Mouse (Mus musculus): ENCODE results near the gene Ptprd. TPM values are rescaled to one million over a fixed set of nuclear protein-coding genes. Genes with fewer than 3 reads are reported as not detected.

Gene Ptprd
- polyA plus RNA-seq, 1 experiment: 0.15 TPM

DNA sequence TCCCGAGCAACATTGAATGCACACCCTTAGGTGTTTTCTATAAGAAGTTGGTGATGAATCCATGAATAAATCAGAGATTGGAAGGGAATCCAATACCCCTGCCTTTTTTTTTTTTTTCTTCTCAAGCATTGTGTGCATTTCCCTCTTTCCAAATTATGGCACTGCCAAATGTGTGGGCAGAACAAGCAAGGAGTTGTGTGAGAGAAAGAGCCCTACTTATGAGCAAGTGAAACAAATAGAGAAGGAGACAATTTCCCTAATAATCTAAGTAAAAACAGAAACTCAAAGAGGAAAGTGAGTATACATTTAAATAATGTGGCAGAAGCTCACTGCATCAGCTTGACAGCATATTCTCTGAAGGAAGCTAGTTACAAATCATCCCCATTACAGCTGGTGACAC lies 536.0 kb downstream of the Ptprd start:
- WGBS: 68% methylated on average over 1 of the region's 1 CpGs
- H3K4me3 ChIP-seq (ENCODE audit: extremely low read depth, insufficient read depth, insufficient read length): no peak overlapping the region
- H3K27me3 ChIP-seq (ENCODE audit: control insufficient read depth, insufficient read depth, low read length): no peaks in the 10 kb centered on the region
- no peak for DNase-seq (ENCODE audit: low read depth in 1 of 2, low spot score in 2 of 2)
- H3K36me3 ChIP-seq (ENCODE audit: control insufficient read depth, insufficient read depth, low read length): no peaks in the 10 kb centered on the region
- TF ChIP-seq CTCF (IDR thresholded peaks at IDR 0.05; ENCODE audit: extremely low read depth, insufficient read depth, insufficient read length, insufficient replicate concordance): no peak
- no peaks in the 10 kb centered on the region for H3K4me1 ChIP-seq (ENCODE audit: control insufficient read depth, insufficient read depth, insufficient read length)
- H3K27ac ChIP-seq (ENCODE audit: insufficient read depth, low read length): no peak overlapping the region

DNA sequence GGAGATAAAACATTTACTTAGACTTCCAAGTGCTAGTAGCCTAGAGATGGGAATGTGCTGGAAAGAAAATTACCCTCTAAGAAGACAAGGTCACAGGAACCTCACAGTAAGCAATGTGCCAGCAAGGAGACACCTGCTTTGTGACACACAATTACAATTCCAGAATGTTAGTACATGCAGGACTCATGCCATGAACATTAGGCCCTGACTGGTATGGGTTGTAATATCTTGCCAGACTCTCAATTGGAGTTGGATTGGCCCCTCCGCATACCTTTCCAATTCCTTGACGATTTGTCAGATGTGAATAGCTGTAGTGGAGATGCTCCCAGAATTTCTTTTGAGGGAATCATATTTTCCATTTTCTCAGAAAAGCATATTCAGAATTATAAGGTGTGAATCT lies 547.0 kb downstream of the Ptprd start:
- no peak for TF ChIP-seq CTCF (IDR thresholded peaks at IDR 0.05; ENCODE audit: extremely low read depth, insufficient read depth, insufficient read length, insufficient replicate concordance)
- no peak for TF ChIP-seq POLR2A (IDR thresholded peaks at IDR 0.05; ENCODE audit: low read depth, low read length)
- Histone ChIP-seq H3K27me3 (ENCODE audit: control insufficient read depth, insufficient read depth, low read length) (no peaks in the 10 kb centered on the region), H3K4me3 (ENCODE audit: extremely low read depth, insufficient read depth, insufficient read length) (no peak overlapping the region), H3K4me1 (ENCODE audit: control insufficient read depth, insufficient read depth, insufficient read length) (no peaks in the 10 kb centered on the region), H3K27ac (ENCODE audit: insufficient read depth, low read length) (no peak overlapping the region), H3K36me3 (ENCODE audit: control insufficient read depth, insufficient read depth, low read length) (no peaks in the 10 kb centered on the region)
- DNase-seq (ENCODE audit: low read depth in 1 of 2, low spot score in 2 of 2): no peak
- 92% methylated on average over 2 of the region's 2 CpGs for WGBS

DNA sequence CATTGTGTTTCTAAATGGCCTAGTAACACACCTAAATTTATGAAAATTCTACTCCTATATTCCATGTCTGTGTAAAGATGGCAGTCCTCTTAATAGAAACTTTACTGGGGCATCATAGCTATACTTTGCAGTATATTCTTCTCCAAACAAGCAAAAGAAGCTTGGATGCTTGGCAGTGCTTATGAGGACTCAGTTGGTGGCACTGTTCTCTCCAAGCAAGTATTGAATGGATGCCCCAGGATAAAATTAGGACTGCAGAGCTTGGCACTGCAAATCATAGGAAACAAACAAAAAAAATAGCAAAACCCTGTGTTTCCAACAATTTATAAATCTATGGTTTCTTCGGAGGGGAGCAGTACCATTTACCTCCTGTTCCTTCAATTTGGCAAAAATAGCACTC lies 549.5 kb downstream of the Ptprd start:
- no peak overlapping the region for H3K27ac ChIP-seq (ENCODE audit: insufficient read depth, low read length)
- no peaks in the 10 kb centered on the region for H3K36me3 ChIP-seq (ENCODE audit: control insufficient read depth, insufficient read depth, low read length)
- H3K4me1 ChIP-seq (ENCODE audit: control insufficient read depth, insufficient read depth, insufficient read length): no peaks in the 10 kb centered on the region
- H3K27me3 ChIP-seq (ENCODE audit: control insufficient read depth, insufficient read depth, low read length): no peaks in the 10 kb centered on the region
- no peak for DNase-seq (ENCODE audit: low read depth in 1 of 2, low spot score in 2 of 2)
- TF ChIP-seq POLR2A (IDR thresholded peaks at IDR 0.05; ENCODE audit: low read depth, low read length): no peak
- no peak for TF ChIP-seq CTCF (IDR thresholded peaks at IDR 0.05; ENCODE audit: extremely low read depth, insufficient read depth, insufficient read length, insufficient replicate concordance)
- WGBS: 64% methylated on average over 1 of the region's 1 CpGs
- no peak overlapping the region for H3K4me3 ChIP-seq (ENCODE audit: extremely low read depth, insufficient read depth, insufficient read length)

DNA sequence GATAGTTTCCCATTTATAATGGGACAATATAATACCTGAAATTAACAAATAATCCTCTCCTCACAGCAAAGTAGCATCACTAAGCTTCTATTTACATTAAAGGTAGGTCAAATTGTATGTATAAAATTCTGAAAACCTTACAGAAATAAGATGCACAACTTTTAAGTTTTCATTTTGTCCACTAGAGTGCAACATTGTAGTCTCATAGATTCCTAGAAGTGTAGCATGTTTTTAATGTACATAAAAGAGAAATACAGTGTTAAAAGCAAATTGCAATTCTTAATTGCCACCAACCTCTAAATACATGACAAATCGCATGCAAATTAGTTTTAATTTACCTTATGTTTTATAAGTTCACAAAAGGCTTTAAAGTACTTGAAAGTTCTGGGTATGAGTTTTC lies 556.1 kb downstream of the Ptprd start:
- TF ChIP-seq POLR2A (IDR thresholded peaks at IDR 0.05; ENCODE audit: low read depth, low read length) (no peak), CTCF (IDR thresholded peaks at IDR 0.05; ENCODE audit: extremely low read depth, insufficient read depth, insufficient read length, insufficient replicate concordance) (no peak)
- no peak for DNase-seq (ENCODE audit: low read depth in 1 of 2, low spot score in 2 of 2)
- Histone ChIP-seq H3K27ac (ENCODE audit: insufficient read depth, low read length) (no peak overlapping the region), H3K27me3 (ENCODE audit: control insufficient read depth, insufficient read depth, low read length) (no peaks in the 10 kb centered on the region), H3K4me1 (ENCODE audit: control insufficient read depth, insufficient read depth, insufficient read length) (no peaks in the 10 kb centered on the region), H3K36me3 (ENCODE audit: control insufficient read depth, insufficient read depth, low read length) (no peaks in the 10 kb centered on the region), H3K4me3 (ENCODE audit: extremely low read depth, insufficient read depth, insufficient read length) (no peak overlapping the region)
- WGBS: 82% methylated on average over 1 of the region's 1 CpGs

DNA sequence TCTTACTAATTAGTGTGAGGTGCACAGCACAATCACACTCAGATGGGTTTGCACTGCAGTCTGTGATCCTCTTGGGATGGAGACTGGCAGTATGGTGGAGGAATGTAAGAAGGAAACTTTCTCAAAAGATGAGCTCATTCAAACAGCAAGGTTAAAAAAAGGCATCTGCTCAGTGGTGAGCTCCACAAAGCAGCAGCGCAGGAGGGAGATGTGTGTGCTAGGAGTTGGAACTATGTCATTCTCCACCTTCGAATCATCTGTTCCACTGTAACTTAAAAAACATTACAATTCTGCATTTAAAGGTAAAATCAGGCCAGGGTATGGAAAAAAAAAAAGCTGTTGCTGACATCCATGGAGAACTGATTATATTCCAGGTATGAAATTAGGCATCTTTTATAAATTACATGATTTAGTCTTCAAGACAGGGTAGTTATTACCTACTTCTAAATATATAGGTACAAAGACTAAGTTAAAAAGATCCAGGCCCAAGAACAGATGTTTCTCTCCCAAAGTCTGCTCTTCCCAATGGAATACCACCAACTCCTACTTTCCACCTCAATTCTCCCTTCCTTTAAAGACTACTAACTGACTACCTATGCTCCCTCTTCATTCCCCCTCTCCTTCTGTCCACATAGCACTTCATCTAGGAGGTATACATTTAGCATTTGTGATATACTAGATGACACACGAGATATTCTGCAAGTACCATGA lies 562.0 kb downstream of the Ptprd start:
- WGBS: 80% methylated on average over 3 of the region's 3 CpGs

DNA sequence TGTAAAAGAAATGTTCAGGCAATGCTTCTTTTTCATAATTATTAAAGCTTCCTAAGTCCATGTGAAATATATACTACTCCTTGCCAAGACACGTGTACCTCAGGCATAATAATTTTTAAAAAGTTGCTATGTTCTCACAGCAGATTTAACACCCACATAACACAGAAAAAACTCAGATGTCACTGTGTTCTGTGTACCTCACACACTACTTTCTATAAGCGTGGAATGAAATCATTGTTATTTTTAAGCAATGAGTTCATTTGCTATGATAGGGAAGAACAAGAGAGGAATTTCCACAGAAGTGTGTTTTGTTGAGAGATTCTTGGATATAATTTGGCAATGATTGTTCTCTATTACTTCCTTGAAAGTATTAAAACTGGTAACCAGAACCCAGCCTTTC lies 562.9 kb downstream of the Ptprd start:
- DNase-seq (ENCODE audit: low read depth in 1 of 2, low spot score in 2 of 2): no peak
- Histone ChIP-seq H3K4me3 (ENCODE audit: extremely low read depth, insufficient read depth, insufficient read length) (no peak overlapping the region), H3K4me1 (ENCODE audit: control insufficient read depth, insufficient read depth, insufficient read length) (no peaks in the 10 kb centered on the region), H3K27me3 (ENCODE audit: control insufficient read depth, insufficient read depth, low read length) (no peaks in the 10 kb centered on the region), H3K27ac (ENCODE audit: insufficient read depth, low read length) (no peak overlapping the region), H3K36me3 (ENCODE audit: control insufficient read depth, insufficient read depth, low read length) (no peaks in the 10 kb centered on the region)
- TF ChIP-seq CTCF (IDR thresholded peaks at IDR 0.05; ENCODE audit: extremely low read depth, insufficient read depth, insufficient read length, insufficient replicate concordance): no peak
- no peak for TF ChIP-seq POLR2A (IDR thresholded peaks at IDR 0.05; ENCODE audit: low read depth, low read length)
- WGBS: 86% methylated on average over 2 of the region's 2 CpGs

More for the DNA sequence above, 562.0 kb downstream of the Ptprd start:
- H3K4me3 ChIP-seq (ENCODE audit: extremely low read depth, insufficient read depth, insufficient read length): no peak overlapping the region
- DNase-seq (ENCODE audit: low read depth in 1 of 2, low spot score in 2 of 2): no peak
- TF ChIP-seq CTCF (IDR thresholded peaks at IDR 0.05; ENCODE audit: extremely low read depth, insufficient read depth, insufficient read length, insufficient replicate concordance): no peak
- no peak for TF ChIP-seq POLR2A (IDR thresholded peaks at IDR 0.05; ENCODE audit: low read depth, low read length)
- no peaks in the 10 kb centered on the region for H3K4me1 ChIP-seq (ENCODE audit: control insufficient read depth, insufficient read depth, insufficient read length)
- no peak overlapping the region for H3K27ac ChIP-seq (ENCODE audit: insufficient read depth, low read length)
- no peaks in the 10 kb centered on the region for H3K27me3 ChIP-seq (ENCODE audit: control insufficient read depth, insufficient read depth, low read length)
- H3K36me3 ChIP-seq (ENCODE audit: control insufficient read depth, insufficient read depth, low read length): no peaks in the 10 kb centered on the region

DNA sequence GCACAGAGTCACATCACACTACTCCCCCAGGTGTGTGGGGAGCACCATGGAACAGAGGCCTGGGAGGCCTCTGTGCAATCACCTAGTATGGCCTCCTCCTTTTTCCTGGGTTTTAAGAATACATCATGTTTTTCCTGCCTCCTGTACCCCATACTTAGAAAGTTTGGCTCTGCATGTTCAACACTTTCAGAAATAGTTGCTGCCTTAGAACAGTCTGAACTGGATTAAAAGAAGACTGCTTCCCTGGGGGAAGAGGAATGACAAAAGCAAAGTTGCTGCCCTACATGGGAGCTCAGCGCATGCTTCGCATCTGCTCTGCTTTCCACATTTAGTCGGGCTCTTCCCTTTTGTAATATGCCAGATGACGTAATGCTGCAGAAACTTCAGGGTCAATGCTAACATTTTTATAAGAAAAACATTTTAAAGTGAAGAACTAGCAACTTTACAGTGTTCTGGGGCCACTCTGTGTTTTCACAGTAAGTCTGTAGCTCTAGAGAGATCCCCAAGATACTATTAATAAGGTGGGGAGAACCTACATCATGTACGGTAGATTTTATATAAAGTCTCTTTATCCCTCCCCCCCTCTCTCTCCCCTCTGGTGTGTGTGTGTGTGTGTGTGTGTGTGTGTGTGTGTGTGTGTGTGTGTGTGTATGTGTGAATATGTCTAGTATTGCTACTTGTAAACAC lies 564.2 kb downstream of the Ptprd start:
- no peak for DNase-seq (ENCODE audit: low read depth in 1 of 2, low spot score in 2 of 2)
- Histone ChIP-seq H3K36me3 (ENCODE audit: control insufficient read depth, insufficient read depth, low read length) (no peaks in the 10 kb centered on the region), H3K27me3 (ENCODE audit: control insufficient read depth, insufficient read depth, low read length) (no peaks in the 10 kb centered on the region), H3K27ac (ENCODE audit: insufficient read depth, low read length) (no peak overlapping the region), H3K4me3 (ENCODE audit: extremely low read depth, insufficient read depth, insufficient read length) (no peak overlapping the region), H3K4me1 (ENCODE audit: control insufficient read depth, insufficient read depth, insufficient read length) (no peaks in the 10 kb centered on the region)
- 88% methylated on average over 5 of the region's 5 CpGs for WGBS
- no peak for TF ChIP-seq CTCF (IDR thresholded peaks at IDR 0.05; ENCODE audit: extremely low read depth, insufficient read depth, insufficient read length, insufficient replicate concordance)
- TF ChIP-seq POLR2A (IDR thresholded peaks at IDR 0.05; ENCODE audit: low read depth, low read length): no peak
